Mouse (Mus musculus) heart, adult 2 months (tissue): ENCODE measurements around the gene Mpp4.

Experiments
- CTCF ChIP-seq: fragments of 200-600 bp; IDR thresholded peaks from 2 replicates; pipeline ENCODE4 v1.8.1; 2022; ENCODE audit warnings: antibody characterized with exemption, mild to moderate bottlenecking, moderate library complexity
- EP300 ChIP-seq: fragments of 200-500 bp; IDR thresholded peaks from 2 replicates; pipeline ENCODE4 v1.6.1; 2011; ENCODE audit warnings: low read depth, low read length, control low read depth; ENCODE audit not compliant: insufficient read depth

DNA sequence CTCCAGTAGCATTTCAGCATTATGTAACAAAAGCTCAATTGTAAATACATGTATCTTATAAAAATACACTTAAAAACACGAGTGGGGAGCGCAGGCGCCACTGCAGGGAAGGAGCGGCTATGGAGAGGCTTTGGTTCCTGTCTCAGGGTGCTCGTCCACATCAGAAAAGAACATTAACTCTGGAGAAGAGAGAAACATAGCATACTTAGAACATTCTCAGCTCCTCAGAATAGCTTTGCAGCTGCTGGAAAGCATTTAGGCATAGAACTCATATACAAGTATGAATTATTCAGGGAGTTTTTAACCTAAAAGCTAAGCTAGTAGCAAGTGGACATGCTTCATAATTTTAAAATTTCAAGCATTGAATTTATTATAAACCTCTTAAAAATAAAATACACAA is 62.2 kb downstream of the Mpp4 start:
- TF ChIP-seq CTCF (no peak), EP300 (no peak)
